Mouse (Mus musculus): Measurements from ENCODE around the gene Clec4e. TPM values are rescaled to one million over a fixed set of nuclear protein-coding genes. Genes with fewer than 3 reads are reported as not detected.
"Not testable (repeated sequence)": the region's sequence is repeated elsewhere in the genome, so short reads cannot be mapped to it uniquely, and the experiment has no call there.

Gene Clec4e
- total RNA-seq (2021) (not detected), polyA plus RNA-seq (2012; rRNA removed) (0.02 TPM in 1 of 2 replicates, not detected in the other)
- long read RNA-seq = 0 reads

DNA sequence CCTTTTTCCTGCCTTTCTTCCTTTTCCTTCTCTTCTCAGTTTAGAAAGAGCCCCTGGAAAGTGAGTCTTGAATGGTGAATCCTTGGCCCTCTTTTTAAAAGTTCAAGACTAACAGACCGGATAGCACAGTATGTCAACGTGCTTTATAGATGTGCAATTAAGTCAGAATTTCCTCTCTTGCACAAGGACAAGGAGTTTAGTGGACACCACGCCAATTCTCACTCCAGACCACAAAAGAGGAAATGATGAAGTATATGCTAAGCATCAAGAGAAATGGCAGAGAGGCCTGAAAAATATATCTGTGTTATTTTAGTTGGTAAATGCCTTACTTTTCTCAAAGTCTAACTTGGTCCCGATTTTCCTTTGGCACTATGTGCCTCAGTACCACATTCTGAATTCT, at the start of gene Clec4e:
Clec4e (minus strand) TSS at position 118 of the 400 bp plus-strand sequence.
- DNase-seq = no peak

DNA sequence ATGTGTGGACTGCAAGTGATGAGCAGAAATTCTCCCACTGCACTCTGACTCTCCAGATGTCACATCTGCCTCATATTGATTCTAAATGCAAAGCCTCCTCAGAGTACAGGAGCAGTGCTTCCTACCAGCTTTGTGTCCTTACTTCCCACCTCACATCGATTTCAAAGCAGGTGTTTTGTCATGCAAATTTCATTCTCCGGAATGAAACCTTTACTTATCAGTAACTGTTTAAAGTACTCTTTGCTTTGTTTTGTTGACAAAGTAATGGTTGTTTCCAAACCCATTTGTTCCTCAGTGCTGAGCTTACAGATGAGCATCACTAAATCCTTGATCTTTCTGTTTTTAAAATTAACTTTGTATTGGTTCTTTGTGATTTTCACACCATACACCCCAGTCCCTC, 42.8 kb upstream of the Clec4e start:
- DNase-seq = no peak

DNA sequence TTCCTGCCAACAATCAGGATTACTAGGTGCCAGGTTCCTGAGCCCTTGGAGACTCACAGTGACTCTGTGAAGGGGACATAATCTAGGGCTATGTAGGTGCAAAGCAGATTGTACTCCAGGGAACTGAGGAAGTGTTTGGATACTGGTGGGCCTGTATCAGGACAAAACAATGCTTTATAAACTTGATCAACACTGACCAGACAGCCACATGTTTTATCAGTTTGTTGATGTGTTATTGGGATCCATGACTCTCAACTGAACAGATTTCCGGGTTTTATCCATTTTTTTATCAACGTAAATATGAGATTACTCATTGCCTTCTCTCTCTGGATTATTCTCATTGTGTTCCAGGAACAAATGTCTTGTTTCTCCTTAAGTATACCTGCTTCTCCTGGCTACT, 18.4 kb upstream of the Clec4e start, which contains the start of gene Vmn2r19:
Vmn2r19 (plus strand) TSS at position 301 of the 400 bp plus-strand sequence.
- no peak for DNase-seq

DNA sequence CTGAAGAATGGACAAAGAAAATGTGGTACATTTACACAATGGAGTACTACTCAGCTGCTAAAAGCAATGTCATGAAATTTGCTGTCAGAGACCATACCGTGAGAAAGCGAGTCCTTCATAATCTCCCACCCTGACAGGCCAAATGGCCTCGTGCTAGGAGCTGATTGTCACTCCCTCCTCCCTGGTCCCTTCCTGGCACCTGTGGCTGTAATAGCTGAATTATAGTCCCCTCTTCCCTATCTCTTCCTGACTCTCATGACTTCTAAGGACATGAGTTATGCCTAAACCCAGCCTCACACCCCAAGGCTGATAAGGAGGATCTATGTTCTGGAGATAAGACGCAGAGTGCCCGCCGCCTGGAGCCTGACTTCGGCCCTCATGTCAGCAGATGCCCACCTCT, 16.6 kb upstream of the Clec4e start:
- not testable (repeated sequence) for DNase-seq

DNA sequence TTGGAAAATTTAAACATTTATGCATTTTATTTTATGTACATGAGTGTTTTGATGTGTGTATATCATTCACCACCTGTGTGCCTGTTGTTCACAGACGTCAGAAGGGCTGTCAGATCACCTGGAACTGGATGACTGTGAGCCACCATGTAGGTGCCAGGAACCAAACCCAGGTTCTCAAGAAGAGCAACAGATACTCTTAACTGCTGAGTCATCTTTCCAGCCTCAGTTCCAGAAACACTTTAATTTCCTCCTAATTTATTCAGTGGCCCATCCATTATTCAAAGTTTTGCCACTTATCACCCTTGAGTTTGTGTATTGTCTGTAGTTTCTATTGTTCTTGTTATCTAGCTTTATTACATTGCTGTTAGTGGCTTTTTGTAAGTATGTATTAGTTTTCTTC, 7.0 kb upstream of the Clec4e start:
- DNase-seq = no peak

DNA sequence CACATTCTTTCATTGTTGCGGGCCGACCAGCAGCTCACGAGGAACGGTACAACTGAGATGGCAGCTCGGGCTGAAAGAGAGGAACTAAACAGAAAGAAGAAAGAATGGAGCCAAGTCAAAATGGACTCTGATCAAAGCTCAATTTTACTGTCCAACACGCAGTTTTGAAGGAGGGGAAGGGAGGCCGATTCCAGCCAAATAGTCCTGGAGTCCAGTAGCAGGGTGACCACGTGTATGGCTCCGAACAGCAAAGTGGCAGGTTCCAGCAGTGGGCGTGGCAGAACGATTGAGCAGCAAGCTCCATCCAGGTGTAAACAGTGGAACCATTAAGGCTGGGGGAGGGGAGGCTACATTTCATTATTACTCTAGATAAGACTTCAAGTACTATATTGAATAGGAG, 3.8 kb upstream of the Clec4e start:
- not testable (repeated sequence) for DNase-seq

DNA sequence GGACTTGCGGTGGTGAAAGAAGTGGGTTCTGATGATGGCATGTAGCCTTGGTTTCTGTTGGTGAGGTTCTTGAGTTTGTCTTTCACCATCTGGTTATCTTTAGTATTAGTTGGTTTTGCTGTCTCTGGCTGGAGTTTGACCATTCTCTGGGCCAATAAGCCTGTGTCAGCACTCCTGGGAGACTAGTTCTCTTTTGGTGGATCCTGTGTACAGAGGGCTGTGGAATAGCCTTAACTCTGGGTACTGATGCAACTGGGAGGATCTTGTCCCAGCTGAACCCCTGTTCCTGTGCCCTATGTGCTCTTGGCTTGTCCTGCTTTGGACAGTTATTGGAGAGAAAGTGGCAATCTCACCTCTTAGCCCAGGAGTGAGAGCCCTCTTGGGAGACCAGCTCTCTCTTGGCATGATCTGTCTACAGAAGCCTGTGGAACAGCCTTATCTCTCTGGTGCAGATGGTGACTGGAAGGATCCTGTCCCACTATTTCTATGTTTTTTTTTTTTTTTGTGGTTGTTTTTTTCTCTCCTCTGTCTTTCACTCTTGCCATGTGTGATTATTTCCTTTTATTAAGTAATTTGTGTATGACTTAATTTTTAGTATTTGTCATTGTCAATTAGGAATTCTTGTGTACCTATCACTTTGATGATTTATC, 3.2 kb upstream of the Clec4e start:
- DNase-seq = no peak

DNA sequence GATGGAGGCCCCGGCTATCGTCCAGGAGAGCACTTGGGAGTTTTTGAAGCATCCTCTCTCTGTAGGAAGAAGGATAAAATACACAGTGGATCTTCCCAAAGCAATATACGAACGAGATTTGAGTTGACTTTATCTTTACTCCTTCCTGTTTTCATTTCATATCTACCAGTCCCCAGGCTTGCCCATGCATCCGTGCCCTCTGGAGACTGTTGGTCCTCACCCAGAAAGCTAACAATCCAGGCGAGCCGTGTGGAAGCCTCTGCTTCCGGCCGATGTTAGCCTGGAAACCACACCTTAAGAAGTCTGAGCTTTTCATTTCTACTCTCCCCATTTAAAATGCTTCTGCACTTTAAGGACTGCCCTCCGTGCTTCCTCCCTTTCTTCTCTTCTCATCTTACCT, 739 bp downstream of the Clec4e start:
- DNase-seq = no peak

DNA sequence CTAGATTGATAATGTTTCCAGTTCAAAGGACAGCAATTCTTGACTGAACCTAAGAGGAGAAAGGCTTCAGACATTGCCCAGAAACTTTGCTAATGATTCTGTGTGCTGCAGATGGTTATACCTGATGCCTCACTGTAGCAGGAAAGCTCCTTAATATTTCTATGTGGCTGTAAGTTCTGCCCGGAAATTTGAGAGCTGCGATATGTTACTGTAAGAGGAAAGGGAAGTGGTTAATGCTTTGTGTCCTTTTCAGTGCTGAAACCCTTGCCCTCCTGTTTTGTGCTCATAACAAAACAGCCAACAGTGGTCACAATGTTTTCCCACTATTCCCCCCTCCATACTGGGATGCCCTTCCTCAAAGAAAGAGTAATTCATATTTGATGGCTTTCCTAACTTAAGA, 3.4 kb downstream of the Clec4e start:
- no peak for DNase-seq

DNA sequence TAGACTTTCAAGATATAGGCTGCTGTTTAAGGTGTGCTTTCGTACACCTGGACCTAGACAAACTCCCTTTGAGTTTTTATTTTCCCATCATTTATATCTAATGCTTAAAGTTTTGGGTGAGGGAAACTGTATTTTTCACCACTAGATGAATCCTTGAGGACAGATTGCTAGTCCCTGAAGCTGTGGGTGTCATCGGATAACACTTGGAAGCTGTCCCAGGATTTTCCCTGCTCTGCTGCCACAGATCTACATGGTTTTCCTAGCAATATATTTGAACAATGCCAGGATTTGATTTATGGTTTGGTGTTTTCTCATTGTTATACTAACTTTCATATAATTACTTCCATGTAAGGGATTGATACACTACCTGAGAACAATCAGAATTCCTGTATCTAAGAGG, 10.2 kb downstream of the Clec4e start:
- no peak for DNase-seq

DNA sequence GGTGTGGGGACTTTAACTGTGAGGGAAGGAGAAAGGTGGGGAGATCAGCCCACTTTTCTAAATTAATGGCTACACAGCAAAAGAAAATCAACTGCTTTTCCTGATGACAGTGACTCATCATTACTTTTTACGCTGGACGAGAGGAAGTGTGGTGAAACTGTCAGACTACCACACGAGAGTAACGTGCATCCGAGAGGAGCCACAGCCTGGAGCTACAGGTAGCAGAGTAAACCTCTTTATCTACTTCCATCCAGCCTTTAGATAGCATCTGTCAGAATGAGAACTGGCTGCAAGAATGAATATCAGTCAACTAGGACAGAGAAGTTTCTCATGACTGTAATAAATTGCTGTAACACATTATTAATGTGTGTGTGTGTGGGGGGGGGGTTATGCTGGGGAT, 22.7 kb downstream of the Clec4e start:
- DNase-seq = no peak

DNA sequence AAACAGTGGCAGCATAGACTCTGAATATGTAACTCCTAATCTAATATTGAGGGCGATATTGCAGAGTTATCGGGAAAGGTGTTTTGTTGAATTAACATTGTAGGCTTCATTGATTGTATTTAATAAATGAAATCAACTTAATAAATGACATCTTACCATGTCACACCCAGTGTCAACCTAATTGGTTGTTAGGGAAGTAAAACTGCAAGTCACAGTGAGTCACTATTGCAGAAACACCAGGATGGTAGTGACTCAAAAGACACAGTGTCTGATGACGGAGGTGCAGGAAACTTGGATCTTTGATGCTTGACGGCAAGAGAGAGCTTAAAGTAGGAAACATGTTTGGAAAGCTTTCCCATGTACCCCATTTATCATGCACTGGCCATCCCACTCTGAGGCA, 23.9 kb downstream of the Clec4e start:
- no peak for DNase-seq

DNA sequence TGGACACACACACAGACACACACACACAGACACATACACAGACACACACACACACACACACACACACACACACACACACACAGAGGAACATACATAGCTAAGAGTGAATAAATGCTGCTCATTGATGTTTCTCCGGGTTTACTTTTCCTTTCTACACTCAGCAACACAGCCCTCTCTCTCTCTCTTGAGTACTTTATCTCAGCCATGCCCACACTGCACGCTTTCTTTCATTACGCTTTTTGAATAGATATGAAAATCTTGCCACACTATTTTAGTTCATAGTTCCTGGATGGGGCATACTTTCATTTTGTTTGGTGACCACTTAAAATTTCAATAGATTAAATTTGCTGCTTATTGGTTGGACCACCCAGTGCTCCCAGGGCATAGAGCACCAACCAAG, 25.5 kb downstream of the Clec4e start:
- no peak for DNase-seq

DNA sequence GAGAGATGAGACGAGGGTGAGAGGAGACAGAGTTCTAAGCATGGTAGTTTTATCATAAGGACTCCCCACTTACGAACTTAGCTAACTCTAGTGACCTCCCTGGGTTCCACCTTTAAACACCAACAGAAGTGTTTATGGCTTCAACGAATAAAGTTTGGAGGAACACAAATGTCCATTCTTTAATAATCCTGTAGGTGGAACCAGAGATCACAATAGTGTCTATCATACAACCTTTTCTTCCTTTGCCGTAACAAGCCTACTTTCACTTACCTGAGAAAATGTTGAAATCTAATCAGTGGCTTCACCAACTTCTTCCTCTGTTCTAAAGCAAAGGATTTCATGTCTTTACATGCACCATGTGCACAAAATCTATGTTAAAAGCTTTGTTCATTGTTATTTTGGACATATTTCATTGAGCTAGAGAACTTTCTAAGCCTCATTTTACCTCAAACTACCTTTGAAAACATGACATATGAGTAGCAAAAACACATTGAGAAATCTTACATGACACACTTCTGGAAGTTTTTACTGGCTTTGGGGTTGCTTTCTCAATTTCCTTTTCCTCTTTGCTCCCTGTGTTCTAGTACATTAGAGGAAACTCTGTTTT, 28.0 kb downstream of the Clec4e start, which contains the start of gene Clec4d:
Clec4d (plus strand) TSS at position 557 of the 607 bp plus-strand sequence.
- no peak for DNase-seq

DNA sequence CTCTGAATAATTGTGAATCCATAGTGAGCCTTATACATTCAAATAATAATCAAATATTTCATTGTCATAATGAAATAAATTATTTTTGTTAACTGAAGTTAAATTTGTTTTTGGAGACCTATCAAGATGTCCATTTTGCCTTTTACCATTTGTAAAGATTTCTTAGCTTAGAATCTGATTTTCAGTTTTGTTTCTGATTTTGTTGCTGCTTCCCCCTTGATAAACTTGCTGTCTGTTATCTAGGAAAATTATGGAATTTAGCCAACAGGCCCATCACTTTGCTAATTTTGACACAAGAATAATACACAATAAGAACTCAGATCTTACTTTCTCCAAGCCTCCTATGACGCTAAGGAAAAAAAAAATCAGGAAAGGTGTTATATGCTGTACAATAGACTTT, 28.8 kb downstream of the Clec4e start:
- no peak for DNase-seq

DNA sequence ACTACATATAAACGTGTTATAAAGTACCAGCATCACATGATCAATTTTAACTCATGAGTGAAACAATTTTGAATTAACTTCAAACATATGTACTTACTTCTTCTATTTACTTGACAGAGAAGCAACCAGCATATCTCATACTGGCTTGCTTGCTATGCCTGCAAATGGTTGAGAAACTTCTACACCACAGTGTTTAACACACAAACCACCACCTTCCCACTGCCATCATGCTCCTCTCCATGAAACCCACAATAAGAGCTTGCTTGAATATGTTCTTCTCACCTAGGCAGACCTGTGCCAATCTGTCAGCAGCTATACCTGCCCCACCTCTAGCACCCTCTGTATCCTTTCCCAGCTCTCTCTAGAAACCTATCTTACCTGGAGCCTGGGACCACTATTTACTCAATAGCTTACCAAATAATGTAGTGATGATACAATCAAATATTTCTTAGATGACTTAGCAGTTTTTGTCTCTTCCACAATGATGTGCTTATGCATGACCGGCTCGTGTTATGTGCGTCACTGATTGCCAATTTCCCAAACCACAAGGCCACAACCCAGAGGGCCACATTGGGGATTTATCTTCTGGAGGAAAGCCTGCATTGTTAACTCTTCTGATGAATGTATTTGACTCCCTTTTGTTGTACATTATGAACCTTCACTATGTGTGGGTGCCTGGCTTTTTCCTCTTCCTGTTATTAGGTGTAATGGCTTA, 29.6 kb downstream of the Clec4e start:
- no peak for DNase-seq

DNA sequence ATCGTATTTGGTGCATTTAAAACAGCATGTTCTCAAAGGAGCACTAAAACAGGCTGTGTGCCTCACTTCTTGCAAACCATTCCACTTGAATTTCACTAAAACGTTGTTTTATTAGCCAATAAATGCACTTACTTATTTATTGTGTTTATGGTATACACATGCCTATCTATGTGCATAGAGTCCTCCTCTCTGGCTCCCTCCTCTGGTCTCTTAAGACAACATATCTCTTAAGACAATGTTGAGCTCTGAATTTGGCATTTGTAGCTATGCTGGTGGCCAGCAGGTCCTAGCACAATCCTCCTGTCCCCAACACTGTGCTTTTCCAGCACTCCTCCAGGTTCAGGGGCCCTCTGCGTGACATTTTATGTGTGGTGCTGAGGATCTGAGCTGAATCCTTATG, 30.7 kb downstream of the Clec4e start:
- no peak for DNase-seq

DNA sequence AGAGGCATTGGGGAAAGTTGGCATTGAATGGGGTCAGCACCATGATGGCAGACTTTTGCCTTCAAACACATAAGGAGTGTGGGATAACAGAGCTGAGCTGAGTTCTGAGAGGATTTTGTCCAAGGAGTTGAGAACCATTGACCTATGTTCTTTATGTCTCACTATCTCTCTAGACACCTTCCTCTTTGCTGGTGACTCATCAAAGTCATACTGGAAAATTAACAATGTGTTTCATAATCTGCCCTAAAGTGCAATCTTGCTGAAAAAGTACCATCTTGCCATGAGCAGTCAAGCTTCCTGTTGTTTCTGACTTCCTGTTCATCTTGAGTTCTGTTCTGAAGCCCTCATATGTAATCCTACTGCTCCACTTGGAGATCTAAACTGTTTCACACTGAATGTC, 36.9 kb downstream of the Clec4e start:
- no peak for DNase-seq

DNA sequence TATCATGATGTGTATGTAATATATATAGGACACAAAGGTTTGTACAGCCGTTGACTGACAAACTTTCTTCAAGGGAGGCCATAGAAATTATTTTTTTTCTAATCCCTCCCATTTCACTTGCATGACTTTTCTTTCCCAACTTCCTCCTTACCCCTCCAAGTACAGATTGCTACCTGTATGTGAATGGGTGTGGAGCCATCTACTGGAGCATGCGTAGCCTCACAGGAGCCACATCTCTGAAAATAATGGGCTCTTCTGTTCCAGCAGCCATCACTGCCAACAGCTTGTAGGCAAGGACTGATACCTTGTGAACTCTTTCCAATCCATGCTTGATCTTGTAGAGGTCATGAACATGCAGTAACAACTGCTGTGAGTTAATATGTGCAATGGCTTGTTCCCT, 40.8 kb downstream of the Clec4e start:
- not testable (repeated sequence) for DNase-seq

DNA sequence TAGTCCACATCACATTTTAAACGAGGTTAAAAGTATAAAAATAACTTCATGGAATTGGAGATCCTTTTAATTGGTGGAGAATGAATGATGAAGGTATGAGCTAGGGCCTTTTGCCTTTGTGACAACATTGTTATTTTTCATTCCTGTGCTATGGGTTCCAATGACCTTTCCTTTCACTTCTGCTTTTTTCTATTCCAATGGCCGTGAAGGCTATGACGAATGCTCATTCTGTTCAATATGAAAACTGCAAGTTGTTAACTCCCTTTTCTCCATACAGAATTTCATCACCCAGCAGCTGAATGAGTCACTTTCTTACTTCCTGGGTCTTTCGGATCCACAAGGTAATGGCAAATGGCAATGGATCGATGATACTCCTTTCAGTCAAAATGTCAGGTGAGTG, 45.5 kb downstream of the Clec4e start:
- DNase-seq = no peak

DNA sequence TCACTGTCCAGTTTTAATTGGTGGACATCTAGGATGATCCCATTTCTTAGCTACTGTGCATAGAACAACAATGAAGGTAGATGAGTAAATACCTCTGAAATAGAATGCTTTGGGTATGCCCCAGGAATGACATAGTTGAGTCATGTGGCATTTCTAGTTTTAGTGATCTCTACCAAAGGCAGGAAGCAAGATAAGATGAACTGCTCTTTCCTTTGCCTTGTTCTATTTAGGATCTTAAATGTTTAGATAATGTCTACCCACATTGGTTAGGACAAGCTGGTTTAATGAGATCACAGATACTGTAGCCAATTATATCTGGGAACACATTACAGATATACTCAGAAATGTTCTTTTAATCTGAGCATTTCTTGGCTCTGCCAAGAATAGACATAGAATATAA, 52.1 kb downstream of the Clec4e start:
- DNase-seq = no peak
